Mouse (Mus musculus): ENCODE results near the gene 2010111I01Rik. TPM values are rescaled to one million over a fixed set of nuclear protein-coding genes. Genes with fewer than 3 reads are reported as not detected.

The 2010111I01Rik gene
- total and polyA plus RNA-seq, 2 experiments from 2014 or later: 107 to 149 TPM

- Histone ChIP-seq H3K4me1 (ENCODE audit: control insufficient read depth, insufficient read depth) (0 out of 2 replicates have a peak, but pooled peaks cover 4% of the 10 kb centered on the region), H3K27me3 (ENCODE audit: control insufficient read depth, insufficient read depth, low read length) (no peaks in the 10 kb centered on the region), H3K36me3 (replicated peaks; ENCODE audit: control insufficient read depth, insufficient read depth, low read length) (no peaks in the 10 kb centered on the region), H3K4me3 (ENCODE audit: low read depth, low read length) (no peak overlapping the region), H3K9ac (replicated peaks; ENCODE audit: low read depth, low read length) (no peak overlapping the region), H3K27ac (ENCODE audit: low read depth) (no peak overlapping the region), H3K9me3 (replicated peaks; ENCODE audit: control insufficient read depth, low read length) (no peaks in the 10 kb centered on the region), H3K4me2 (ENCODE audit: low read depth, low read length) (no peak overlapping the region)
- no peak for ATAC-seq (ENCODE audit: insufficient read depth, low read depth)
- TF ChIP-seq EP300 (IDR thresholded peaks at IDR 0.05; ENCODE audit: low read depth) (no peak), CTCF (IDR thresholded peaks at IDR 0.05; ENCODE audit: low read depth) (no peak)
- 51% methylated on average over 3 of the region's 3 CpGs for WGBS
- DNase-seq (ENCODE audit: low spot score): no peak
Observed at GRCm38 (mm10) chr13:63193423-63193822, 228.7 kb downstream of the 2010111I01Rik start.

GRCm38 (mm10) chr13:63198038-63198437 is 233.3 kb downstream of the 2010111I01Rik start:
- Histone ChIP-seq H3K27ac (ENCODE audit: low read depth) (no peak overlapping the region), H3K27me3 (ENCODE audit: control insufficient read depth, insufficient read depth, low read length) (no peaks in the 10 kb centered on the region), H3K36me3 (replicated peaks; ENCODE audit: control insufficient read depth, insufficient read depth, low read length) (no peaks in the 10 kb centered on the region), H3K4me2 (ENCODE audit: low read depth, low read length) (no peak overlapping the region), H3K9me3 (replicated peaks; ENCODE audit: control insufficient read depth, low read length) (no peaks in the 10 kb centered on the region), H3K4me3 (ENCODE audit: low read depth, low read length) (no peak overlapping the region), H3K9ac (replicated peaks; ENCODE audit: low read depth, low read length) (no peak overlapping the region), H3K4me1 (ENCODE audit: control insufficient read depth, insufficient read depth) (no peaks in the 10 kb centered on the region)
- no peak for TF ChIP-seq CTCF (IDR thresholded peaks at IDR 0.05; ENCODE audit: low read depth)
- TF ChIP-seq EP300 (IDR thresholded peaks at IDR 0.05; ENCODE audit: low read depth): no peak
- WGBS: 67% methylated on average over 1 of the region's 1 CpGs
- DNase-seq (ENCODE audit: low spot score) (no peak), ATAC-seq (ENCODE audit: insufficient read depth, low read depth) (no peak)

GRCm38 (mm10) chr13:63199588-63199987 is 234.9 kb downstream of the 2010111I01Rik start:
- H3K4me1 ChIP-seq (ENCODE audit: control insufficient read depth, insufficient read depth): no peaks in the 10 kb centered on the region
- H3K36me3 ChIP-seq (replicated peaks; ENCODE audit: control insufficient read depth, insufficient read depth, low read length): no peaks in the 10 kb centered on the region
- DNase-seq (ENCODE audit: low spot score): no peak
- no peaks in the 10 kb centered on the region for H3K9me3 ChIP-seq (replicated peaks; ENCODE audit: control insufficient read depth, low read length)
- WGBS: 46% methylated on average over 2 of the region's 2 CpGs
- no peak; the same call in 1 of the 2 replicates for ATAC-seq (ENCODE audit: insufficient read depth, low read depth)
- H3K27me3 ChIP-seq (ENCODE audit: control insufficient read depth, insufficient read depth, low read length): no peaks in the 10 kb centered on the region
- TF ChIP-seq EP300 (IDR thresholded peaks at IDR 0.05; ENCODE audit: low read depth) (no peak), CTCF (IDR thresholded peaks at IDR 0.05; ENCODE audit: low read depth) (no peak)
- no peak overlapping the region for H3K9ac ChIP-seq (replicated peaks; ENCODE audit: low read depth, low read length)
- H3K27ac ChIP-seq (ENCODE audit: low read depth): no peak overlapping the region
- no peak overlapping the region for H3K4me2 ChIP-seq (ENCODE audit: low read depth, low read length)
- no peak overlapping the region for H3K4me3 ChIP-seq (ENCODE audit: low read depth, low read length)

GRCm38 (mm10) chr13:63203502-63204278 is 239.0 kb downstream of the 2010111I01Rik start:
- Histone ChIP-seq H3K4me1 (ENCODE audit: control insufficient read depth, insufficient read depth) (no peaks in the 10 kb centered on the region), H3K27me3 (ENCODE audit: control insufficient read depth, insufficient read depth, low read length) (no peaks in the 10 kb centered on the region), H3K4me2 (ENCODE audit: low read depth, low read length) (no peak overlapping the region), H3K4me3 (ENCODE audit: low read depth, low read length) (no peak overlapping the region), H3K9ac (replicated peaks; ENCODE audit: low read depth, low read length) (no peak overlapping the region), H3K9me3 (replicated peaks; ENCODE audit: control insufficient read depth, low read length) (no peaks in the 10 kb centered on the region), H3K27ac (ENCODE audit: low read depth) (no peak overlapping the region), H3K36me3 (replicated peaks; ENCODE audit: control insufficient read depth, insufficient read depth, low read length) (no peaks in the 10 kb centered on the region)
- TF ChIP-seq CTCF (IDR thresholded peaks at IDR 0.05; ENCODE audit: low read depth): no peak
- TF ChIP-seq EP300 (IDR thresholded peaks at IDR 0.05; ENCODE audit: low read depth): no peak
- no peak for DNase-seq (ENCODE audit: low spot score)
- 73% methylated on average over 8 of the region's 8 CpGs for WGBS
- ATAC-seq (ENCODE audit: insufficient read depth, low read depth): no peak

- Histone ChIP-seq H3K4me1 (ENCODE audit: control insufficient read depth, insufficient read depth) (no peaks in the 10 kb centered on the region), H3K9me3 (replicated peaks; ENCODE audit: control insufficient read depth, low read length) (no peaks in the 10 kb centered on the region), H3K4me3 (ENCODE audit: low read depth, low read length) (no peak overlapping the region), H3K9ac (replicated peaks; ENCODE audit: low read depth, low read length) (no peak overlapping the region), H3K4me2 (ENCODE audit: low read depth, low read length) (no peak overlapping the region), H3K27me3 (ENCODE audit: control insufficient read depth, insufficient read depth, low read length) (no peaks in the 10 kb centered on the region), H3K36me3 (replicated peaks; ENCODE audit: control insufficient read depth, insufficient read depth, low read length) (no peaks in the 10 kb centered on the region), H3K27ac (ENCODE audit: low read depth) (no peak overlapping the region)
- no peak for TF ChIP-seq CTCF (IDR thresholded peaks at IDR 0.05; ENCODE audit: low read depth)
- TF ChIP-seq EP300 (IDR thresholded peaks at IDR 0.05; ENCODE audit: low read depth): no peak
- ATAC-seq (ENCODE audit: insufficient read depth, low read depth) (no peak; the same call in 1 of the 2 replicates), DNase-seq (ENCODE audit: low spot score) (no peak)
- WGBS: 66% methylated on average over 4 of the region's 4 CpGs
Observed at GRCm38 (mm10) chr13:63205750-63206149, 241.1 kb downstream of the 2010111I01Rik start.

Data from heart, postnatal 0 days (tissue).